Mouse (Mus musculus): ENCODE data around the gene Aanat.
"Not testable (repeated sequence)": the region's sequence is repeated elsewhere in the genome, so short reads cannot be mapped to it uniquely, and the experiment has no call there.

Gene Aanat

DNA sequence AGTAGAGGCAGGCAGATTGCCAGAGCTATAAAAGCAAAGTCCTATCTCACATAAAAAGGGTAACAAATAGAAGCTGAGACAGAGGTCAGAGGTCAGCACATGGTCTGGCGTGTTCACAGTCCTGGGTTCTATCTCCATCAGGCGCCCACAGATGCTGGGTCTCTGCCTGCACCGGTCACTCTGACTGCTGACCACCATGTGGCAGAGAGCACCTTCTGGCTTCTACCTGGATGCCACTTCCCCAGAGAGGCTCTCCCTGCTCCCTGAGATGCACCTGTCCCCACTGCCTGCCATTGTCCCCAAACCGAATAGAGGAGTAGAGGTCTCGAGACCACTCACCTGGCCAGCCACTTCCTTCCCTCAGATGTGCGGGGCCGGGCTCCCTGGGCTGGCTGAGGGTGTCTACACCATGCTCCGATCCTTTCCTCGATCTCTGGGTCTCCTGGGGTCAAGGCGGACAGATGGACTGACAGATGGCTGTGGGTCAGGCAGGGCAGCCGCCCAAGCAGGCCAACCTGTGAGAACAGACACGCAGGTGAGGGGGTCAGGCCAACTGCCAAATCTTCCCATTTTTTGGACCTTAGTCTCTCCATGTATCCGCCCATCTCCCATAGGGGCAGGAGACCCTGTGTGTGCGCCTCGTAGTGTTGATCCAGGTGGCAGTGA lies 23.9 kb downstream of the Aanat start:
- DNase-seq (ENCODE audit: low read depth, low spot score) = no peak

DNA sequence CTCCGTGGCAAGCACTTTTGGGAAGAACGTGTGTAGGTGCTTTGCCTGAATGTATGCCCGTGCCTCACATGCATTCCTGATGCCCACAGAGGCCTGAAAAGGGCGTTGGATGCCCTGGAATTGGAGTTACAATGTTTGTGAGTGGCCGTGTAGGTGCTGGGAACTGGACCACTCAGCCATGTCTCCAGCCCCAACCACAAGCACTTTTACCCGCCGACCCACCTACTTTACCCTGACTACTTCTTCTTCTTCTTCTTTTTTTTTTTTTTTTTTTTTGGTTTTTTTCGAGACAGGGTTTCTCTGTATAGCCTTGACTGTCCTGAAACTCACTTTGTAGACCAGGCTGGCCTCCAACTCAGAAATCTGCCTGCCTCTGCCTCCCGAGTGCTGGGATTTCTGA lies 24.9 kb downstream of the Aanat start:
- DNase-seq (ENCODE audit: low read depth, low spot score) = not testable (repeated sequence)

- no peak for DNase-seq (ENCODE audit: low read depth, low spot score)
Measured at GRCm38 (mm10) chr11:116611883-116612282, 25.7 kb downstream of the Aanat start.

DNA sequence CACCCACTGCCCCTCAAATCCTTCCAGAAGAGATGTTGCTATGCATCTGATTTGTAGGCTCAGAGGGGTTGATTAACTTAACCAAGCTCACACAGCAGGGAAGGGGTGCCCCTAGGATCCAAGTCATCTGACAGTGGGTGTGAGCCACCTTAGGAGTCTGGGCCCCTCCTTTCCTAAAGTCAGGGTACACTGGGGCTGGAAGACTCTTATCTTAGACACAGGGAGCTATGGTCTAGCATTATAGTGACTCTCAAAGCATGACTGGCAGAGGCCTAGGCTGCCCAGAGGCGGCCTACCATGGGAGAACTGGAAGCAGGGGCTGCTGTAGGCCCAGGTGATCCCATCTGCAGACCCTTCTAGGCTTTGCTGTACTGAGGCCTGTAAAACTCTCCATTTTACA lies 26.3 kb downstream of the Aanat start:
- no peak for DNase-seq (ENCODE audit: low read depth, low spot score)

DNA sequence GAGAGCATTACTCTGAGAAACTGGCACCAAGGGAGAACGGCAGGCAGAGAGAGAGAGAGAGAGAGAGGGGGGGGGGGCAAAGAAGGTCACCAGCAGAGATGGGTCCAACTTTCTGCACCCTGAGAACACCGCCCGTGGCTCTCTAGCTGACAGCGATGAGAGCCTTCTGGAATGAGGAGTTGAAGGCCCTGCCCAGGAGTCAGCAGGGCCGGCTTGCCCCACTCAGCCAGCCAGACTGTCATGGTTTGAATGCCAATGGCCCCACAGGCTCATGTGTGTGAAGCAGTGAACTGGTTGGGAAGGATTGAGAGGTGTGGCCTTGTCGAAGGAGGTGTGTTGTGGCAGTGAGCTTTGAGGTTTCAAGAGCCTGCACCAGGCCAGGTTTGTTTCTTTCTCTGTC lies 27.0 kb downstream of the Aanat start:
- no peak for DNase-seq (ENCODE audit: low read depth, low spot score)

- no peak for DNase-seq (ENCODE audit: low read depth, low spot score)
Measured at GRCm38 (mm10) chr11:116615735-116616437, 29.7 kb downstream of the Aanat start.

DNA sequence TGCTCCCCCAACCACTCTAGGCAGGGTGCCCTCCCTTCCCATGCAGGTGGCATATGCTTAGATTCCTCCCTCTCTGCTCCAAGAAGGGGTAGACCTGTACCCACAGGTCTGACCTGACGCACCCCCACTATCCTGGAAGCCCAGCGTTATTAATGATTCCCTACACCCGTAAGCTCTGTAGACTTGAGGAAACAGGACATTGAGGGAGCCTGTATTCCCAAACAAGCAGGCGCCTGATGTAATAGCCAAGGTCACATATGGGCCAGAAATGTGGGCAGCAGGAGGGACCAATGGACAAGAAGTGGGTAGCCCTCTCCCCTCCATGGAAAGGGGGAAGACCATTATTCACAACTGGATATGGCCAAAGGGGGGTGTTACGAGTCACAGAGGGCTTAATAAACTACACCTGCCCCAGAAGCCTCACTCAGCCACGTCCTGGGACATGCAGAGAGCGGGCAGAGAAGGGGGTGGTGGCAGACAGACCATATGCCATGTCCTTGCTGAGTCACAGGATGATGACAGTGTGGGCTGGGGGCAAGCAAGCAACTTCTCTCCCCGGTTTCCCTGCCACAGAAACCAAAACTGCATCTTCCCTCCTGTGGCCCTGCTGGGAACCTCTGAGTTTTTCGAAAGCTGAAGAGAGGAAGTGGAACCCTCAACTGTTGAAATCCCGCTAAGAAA lies 30.3 kb downstream of the Aanat start:
- DNase-seq (ENCODE audit: low read depth, low spot score) = no peak

DNA sequence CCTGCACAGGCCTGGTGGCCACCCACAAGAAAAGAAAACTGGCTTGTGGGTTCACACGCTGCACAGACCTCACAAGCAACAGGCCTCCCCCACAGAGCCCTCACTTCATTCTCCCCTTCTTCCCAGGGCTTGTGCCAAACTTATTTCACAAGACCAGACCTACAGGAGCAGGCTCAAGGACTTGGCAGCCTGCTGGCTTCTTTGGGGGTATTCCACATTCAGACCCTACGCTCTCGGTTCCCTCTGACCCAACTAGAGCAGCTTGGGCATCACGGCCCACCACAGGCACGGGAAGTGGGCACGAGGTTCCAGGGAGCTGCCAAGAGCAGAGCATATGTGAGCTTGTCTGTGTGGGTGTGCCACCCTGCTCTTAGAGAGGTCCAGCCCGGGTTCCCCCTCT lies 31.4 kb downstream of the Aanat start:
- DNase-seq (ENCODE audit: low read depth, low spot score) = no peak

DNA sequence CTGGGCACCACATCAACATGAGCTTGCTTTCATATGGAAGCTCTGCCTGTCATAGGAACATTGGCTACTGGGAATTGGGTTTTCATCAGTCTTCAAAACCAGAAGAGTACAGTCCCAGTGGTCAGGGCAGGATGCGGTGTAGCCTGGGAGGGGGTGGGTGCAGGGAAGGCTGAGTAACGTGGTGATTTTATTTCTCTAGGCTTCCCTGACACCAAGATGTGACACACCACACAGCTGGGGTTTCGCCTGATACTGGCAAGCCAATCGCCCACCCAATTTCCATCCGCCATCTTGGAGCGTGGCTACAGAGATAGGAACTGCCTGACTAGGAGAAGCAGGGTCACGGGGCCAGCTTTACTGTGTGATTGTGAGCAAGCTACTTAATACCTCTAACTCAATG lies 32.4 kb downstream of the Aanat start:
- no peak for DNase-seq (ENCODE audit: low read depth, low spot score)

DNA sequence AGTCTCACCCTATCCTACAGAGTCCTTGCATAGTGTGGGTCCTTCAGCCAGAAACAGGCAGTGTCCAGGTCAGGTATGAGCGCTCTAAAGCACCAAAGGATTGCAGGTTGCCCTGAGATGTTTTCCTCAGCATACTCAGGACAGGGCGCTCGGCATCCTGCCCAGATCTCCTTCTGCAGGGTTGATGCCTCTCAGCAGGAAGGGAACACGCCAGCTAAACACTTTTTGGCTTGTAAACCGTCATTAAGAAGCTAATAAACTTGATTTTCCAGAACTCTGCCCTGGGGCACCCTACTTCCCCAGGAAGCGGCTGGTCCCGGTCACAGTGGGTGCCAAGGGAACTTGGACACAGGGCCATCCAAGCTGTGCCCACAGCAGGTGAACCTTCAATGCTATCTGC lies 32.9 kb downstream of the Aanat start:
- DNase-seq (ENCODE audit: low read depth, low spot score) = no peak

GRCm38 (mm10) chr11:116619561-116619960 lies 33.3 kb downstream of the Aanat start:
- no peak for DNase-seq (ENCODE audit: low read depth, low spot score)

GRCm38 (mm10) chr11:116620073-116620472 lies 33.8 kb downstream of the Aanat start:
- DNase-seq (ENCODE audit: low read depth, low spot score) = no peak

DNA sequence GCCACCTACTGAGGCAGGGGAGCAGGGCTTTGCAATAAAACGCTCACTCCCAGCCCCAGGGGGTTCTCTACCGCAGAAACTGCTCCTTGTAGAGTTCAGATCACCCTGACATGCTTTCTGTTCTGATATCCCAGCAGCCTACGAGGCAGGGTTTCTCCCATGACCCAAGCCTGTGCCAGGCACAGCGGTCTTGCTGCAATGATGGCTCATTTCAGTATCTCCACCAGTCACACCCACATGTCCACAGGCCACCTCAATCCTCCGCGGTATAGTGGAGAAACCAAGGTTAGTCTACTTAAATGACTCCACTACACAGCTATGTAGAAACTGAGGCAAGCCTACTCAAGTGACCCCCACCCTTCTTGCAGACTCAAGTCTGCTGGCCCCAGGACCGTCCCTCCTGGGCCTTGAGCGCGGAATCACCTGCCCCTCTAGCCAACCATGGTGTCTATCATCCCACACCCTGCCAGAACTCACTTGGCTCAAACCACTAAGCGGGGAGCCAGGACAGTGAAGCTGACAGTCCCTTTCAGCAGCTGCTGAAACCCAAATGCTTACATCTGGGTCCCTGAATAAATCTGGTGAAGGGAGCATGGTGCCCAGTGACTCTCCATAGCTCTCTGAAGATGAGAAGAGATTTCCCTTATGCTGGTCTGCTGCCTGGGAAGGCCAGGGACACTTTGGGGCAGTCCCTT lies 34.5 kb downstream of the Aanat start:
- DNase-seq (ENCODE audit: low read depth, low spot score) = no peak

GRCm38 (mm10) chr11:116621258-116621704 lies 35.0 kb downstream of the Aanat start:
- DNase-seq (ENCODE audit: low read depth, low spot score) = no peak

DNA sequence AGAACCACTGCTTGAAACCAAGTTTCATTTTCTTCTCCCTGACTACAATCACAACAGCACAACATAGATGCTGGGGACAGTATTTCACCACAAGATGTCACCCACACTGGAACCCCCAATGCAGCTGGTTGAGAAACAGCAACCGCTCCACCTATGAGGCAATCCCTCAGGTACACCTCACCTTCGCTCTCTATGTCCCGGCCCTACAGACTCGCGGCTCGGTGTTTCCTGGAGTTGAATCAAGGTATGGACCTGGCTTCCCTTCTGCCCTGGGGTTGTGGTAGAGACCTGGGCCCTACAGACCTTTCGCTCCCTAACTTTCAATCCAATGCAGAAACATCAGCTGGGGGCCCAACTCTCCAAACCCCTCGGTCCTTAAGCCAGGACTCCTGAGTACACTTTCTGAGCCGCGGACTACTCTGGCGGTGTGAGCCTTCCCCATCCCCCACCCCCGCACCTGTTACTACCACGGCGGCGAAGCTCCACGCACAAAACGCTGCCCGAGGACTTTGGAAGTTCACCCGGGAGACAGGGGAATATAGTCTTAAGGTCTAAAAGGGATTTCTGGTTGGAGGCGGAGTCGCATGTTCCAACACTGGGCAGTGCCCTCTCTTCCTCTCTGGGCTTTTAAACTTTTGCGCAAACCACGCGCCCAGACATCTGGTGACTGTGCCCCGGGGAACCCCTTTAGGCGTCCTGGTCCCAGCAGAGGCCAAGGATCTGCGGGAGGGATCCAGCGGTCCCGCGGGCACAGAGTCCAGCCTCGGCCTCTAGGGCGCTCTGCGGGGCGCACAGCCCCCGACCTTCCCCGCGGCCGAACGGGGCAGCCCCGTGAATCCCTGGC lies 37.3 kb downstream of the Aanat start:
- no peak for DNase-seq (ENCODE audit: low read depth, low spot score)

- peak; percentile 74 for DNase-seq (ENCODE audit: low read depth, low spot score)
Measured at GRCm38 (mm10) chr11:116624131-116624832, 38.0 kb downstream of the Aanat start.

DNA sequence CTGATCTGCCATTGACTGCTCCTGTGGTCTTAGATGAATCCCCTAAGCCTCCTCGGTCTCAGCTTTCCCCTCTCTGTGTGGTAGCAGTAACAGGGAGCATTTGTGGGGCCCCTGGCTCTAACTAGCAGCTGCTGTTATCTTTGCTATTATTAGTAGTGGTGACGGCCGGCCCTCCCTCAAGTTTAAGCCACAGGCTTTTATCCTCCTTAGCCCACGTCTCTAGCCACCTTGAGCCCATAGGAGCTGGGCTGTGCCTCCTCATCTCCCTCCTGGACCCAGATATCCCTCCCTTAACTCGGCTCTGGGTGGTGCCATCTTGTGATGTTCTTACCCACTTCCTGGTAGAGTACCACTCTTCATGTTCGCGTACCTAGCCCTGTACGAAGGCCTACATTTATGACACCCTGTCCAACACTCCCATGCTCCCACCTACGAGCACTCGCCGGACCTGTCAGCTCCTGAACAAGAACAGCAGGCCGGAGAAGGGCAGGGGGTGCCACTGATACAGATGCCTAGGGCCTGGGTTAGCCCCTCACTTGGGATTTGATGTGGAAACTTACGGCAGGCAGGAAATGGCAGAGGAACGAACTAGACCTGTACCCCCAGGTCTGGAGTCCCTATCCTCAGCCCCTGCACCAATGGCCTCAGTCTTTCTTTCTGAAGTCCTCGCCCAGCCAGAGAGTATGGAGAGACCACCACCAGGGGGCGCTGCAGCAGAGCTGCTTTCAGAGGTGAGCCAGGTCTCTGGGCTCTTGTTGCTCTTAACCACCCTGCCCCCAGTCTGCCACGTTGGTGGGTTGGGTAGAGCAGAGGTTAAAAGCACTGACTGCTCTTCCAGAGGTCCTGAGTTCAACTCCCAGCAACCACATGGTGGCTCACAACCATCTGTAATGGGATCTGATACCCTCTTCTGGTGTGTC lies 39.1 kb downstream of the Aanat start:
- no peak for DNase-seq (ENCODE audit: low read depth, low spot score)

DNA sequence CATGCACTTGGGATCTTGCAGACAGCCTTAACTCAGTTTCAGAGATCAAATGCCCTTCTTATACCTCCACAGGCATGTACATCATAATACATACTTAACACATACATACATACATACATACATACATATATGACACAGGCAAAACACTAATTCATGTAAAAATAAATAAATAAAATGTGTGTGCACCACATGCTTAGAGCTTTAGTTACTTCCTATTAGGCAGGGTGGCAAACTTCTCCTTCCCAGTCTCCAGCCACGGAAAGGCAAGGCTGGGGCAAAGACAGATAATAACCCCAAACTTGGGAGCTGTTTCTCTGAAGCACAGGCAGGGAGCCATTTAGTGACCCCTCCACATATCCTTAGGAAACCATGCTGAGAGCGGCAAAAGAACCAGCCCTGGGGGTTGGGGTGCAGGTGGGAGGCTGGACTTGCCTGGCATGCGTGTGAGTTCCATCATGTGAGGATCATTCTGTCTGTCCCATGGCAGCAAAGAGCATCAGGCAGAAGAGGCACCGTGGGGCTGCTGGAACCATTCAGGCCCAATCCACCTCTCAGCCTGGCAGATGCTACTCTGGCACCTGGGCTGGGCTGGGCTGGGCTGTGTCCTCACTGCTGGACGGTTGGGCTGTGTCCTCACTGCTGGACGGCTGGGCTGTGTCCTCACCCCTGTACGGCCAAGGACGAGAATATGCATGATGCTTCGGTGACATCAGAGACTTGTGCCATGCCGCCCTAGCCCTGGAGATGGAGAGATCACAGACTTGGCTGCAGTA lies 40.3 kb downstream of the Aanat start, which contains the start of gene Rhbdf2:
TSS of gene Rhbdf2 (minus strand) at position 721 of the 773 bp plus-strand sequence.
- DNase-seq (ENCODE audit: low read depth, low spot score) = no peak
